Mouse (Mus musculus) midbrain, postnatal 0 days (tissue): ENCODE results near the gene Dpp6. TPM values are rescaled to one million over a fixed set of nuclear protein-coding genes. Genes with fewer than 3 reads are reported as not detected.

Experiments used
- ATAC-seq: fragments of 200-750 bp; cut with Nextera tagmentation; 2 replicates; pipeline ENCODE4 v1.8.0; 2017; ENCODE audit warnings: moderate number of reproducible peaks, mild to moderate bottlenecking, moderate TSS enrichment, moderate library complexity; ENCODE audit not compliant: low FRiP score
- DNase-seq: peaks from one replicate; pipeline ENCODE4 v3.0.0-alpha.2; 2015; ENCODE audit warnings: low spot score
- H3K27ac ChIP-seq: fragments of 300-500 bp; sonication (generic); 2 replicates; pipeline ENCODE4 v1.5.1; 2014; ENCODE audit warnings: low read depth, mild to moderate bottlenecking, low read length, mixed read lengths
- H3K27me3 ChIP-seq: fragments of 300-500 bp; sonication (generic); 2 replicates; pipeline ENCODE4 v1.6.1; 2014; ENCODE audit warnings: low read length, control low read depth, mixed read lengths; ENCODE audit not compliant: insufficient read depth
- H3K36me3 ChIP-seq: fragments of 300-500 bp; sonication (generic); 2 replicates; pipeline ENCODE4 v1.6.1; 2014; ENCODE audit warnings: low read length, control low read depth, mixed read lengths; ENCODE audit not compliant: insufficient read depth
- H3K4me1 ChIP-seq: fragments of 300-500 bp; sonication (generic); 2 replicates; pipeline ENCODE4 v1.6.1; 2014; ENCODE audit warnings: mild to moderate bottlenecking, control low read depth, antibody characterized with exemption, low read length, mixed read lengths; ENCODE audit not compliant: insufficient read depth
- H3K4me2 ChIP-seq: fragments of 300-500 bp; sonication (generic); 2 replicates; pipeline ENCODE4 v1.6.1; 2014; ENCODE audit warnings: low read depth, mild to moderate bottlenecking, low read length, mixed read lengths; ENCODE audit not compliant: poor library complexity, severe bottlenecking
- H3K4me3 ChIP-seq: fragments of 300-500 bp; sonication (generic); 2 replicates; pipeline ENCODE4 v1.5.1; 2014; ENCODE audit warnings: low read depth, mild to moderate bottlenecking, low read length, moderate library complexity
- H3K9ac ChIP-seq: fragments of 300-500 bp; sonication (generic); replicated peaks from 2 replicates; pipeline ENCODE4 v1.6.1; 2014; ENCODE audit warnings: mild to moderate bottlenecking, low read length, moderate library complexity, mixed read lengths; ENCODE audit not compliant: poor library complexity, severe bottlenecking
- H3K9me3 ChIP-seq: fragments of 300-500 bp; sonication (generic); 2 replicates; pipeline ENCODE4 v1.6.1; 2016; ENCODE audit warnings: low read length, control low read depth
- CTCF ChIP-seq: IDR thresholded peaks from 2 replicates; pipeline ENCODE4 v1.5.1; 2016; ENCODE audit warnings: antibody characterized with exemption, mild to moderate bottlenecking
- WGBS: fragments of 180-500 bp; shearing (Covaris S2); extraction: QIAGEN DNeasy Blood & Tissue Kit; methylation state at CpG from one replicate; pipeline ENCODE4 v1.1.7; 2014; 5-methylcytosine and 5-hydroxymethylcytosine counted together
- polyA plus RNA-seq: library from polyadenylated mRNA; unstranded; fragments of >200 nt; fragmentation: Nextera tagmentation; extraction: Ambion mirVana; gene quantifications from 2 replicates; pipeline ENCODE4 v1.2.1, GENCODE M21; 2015
- total RNA-seq: library from RNA; depleted of rRNA; stranded (reverse); fragments of >200 nt; gene quantifications from 2 replicates; pipeline ENCODE4 v1.2.3, GENCODE M21; 2014

Dpp6 gene
- total and polyA plus RNA-seq, 2 experiments from 2014 or later = 88.6 to 169 TPM

GRCm38 (mm10) chr5:27737168-27737567 lies 920.2 kb downstream of the Dpp6 start:
- Histone ChIP-seq H3K27me3 (no peaks in the 10 kb centered on the region), H3K4me2 (no peak overlapping the region), H3K4me3 (no peak overlapping the region), H3K27ac (no peak overlapping the region), H3K36me3 (peaks cover 8% of the 10 kb centered on the region), H3K4me1 (0 out of 2 replicates have a peak, but pooled peaks cover 2% of the 10 kb centered on the region), H3K9me3 (no peaks in the 10 kb centered on the region), H3K9ac (no peak overlapping the region)
- DNase-seq (peak; percentile 66), ATAC-seq (peak; percentile 59)
- WGBS = 5% methylated on average over 3 of the region's 3 CpGs
- peak; percentile 82 for TF ChIP-seq CTCF

- peaks cover 25% of the 10 kb centered on the region for H3K36me3 ChIP-seq
- H3K27ac ChIP-seq = no peak overlapping the region
- no peak for DNase-seq
- H3K9me3 ChIP-seq = no peaks in the 10 kb centered on the region
- no peaks in the 10 kb centered on the region for H3K4me1 ChIP-seq
- no peak for TF ChIP-seq CTCF
- H3K9ac ChIP-seq = no peak overlapping the region
- 85% methylated on average over 6 of the region's 6 CpGs for WGBS
- ATAC-seq = no peak
- H3K4me3 ChIP-seq = no peak overlapping the region
- H3K27me3 ChIP-seq = no peaks in the 10 kb centered on the region
- no peak overlapping the region for H3K4me2 ChIP-seq
Observed at GRCm38 (mm10) chr5:27739216-27739615, 922.2 kb downstream of the Dpp6 start.

- Histone ChIP-seq H3K9me3 (no peaks in the 10 kb centered on the region), H3K36me3 (peaks cover 39% of the 10 kb centered on the region), H3K4me2 (no peak overlapping the region), H3K27ac (no peak overlapping the region), H3K4me1 (no peaks in the 10 kb centered on the region), H3K4me3 (no peak overlapping the region), H3K9ac (no peak overlapping the region), H3K27me3 (no peaks in the 10 kb centered on the region)
- TF ChIP-seq CTCF = no peak
- no peak for DNase-seq
- no peak for ATAC-seq
- WGBS = 92% methylated on average over 1 of the region's 1 CpGs
Observed at GRCm38 (mm10) chr5:27744944-27745343, 927.9 kb downstream of the Dpp6 start.

DNA sequence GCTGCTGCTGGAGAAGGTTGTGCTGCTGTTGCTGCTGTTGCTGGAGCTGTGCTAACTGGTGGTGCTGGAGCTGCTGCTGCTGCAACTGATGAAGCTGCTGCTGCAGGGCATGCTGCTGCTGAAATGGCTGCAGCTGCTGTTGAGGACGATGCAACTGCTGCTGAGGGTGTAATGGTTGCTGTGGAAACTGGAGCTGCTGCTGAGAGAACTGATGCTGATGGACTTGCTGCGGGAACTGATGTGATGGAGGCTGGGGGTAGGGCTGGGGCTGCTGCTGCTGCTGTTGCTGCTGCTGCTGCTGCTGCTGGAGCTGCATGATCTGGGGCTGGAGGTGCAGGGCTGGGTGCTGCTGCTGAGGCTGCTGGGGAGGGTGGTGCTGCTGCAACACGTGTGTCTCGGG lies 948.8 kb downstream of the Dpp6 start:
- H3K36me3 ChIP-seq = peaks cover 35% of the 10 kb centered on the region
- no peak for TF ChIP-seq CTCF

GRCm38 (mm10) chr5:27767948-27768347 lies 950.9 kb downstream of the Dpp6 start:
- H3K9me3 ChIP-seq = no peaks in the 10 kb centered on the region
- no peak overlapping the region for H3K27ac ChIP-seq
- WGBS = 69% methylated on average over 5 of the region's 5 CpGs
- H3K4me2 ChIP-seq = no peak overlapping the region
- H3K4me1 ChIP-seq = no peaks in the 10 kb centered on the region
- ATAC-seq (no peak), DNase-seq (peak; percentile 58)
- peaks cover 43% of the 10 kb centered on the region for H3K36me3 ChIP-seq
- TF ChIP-seq CTCF = no peak
- H3K4me3 ChIP-seq = no peak overlapping the region
- no peak overlapping the region for H3K9ac ChIP-seq
- no peaks in the 10 kb centered on the region for H3K27me3 ChIP-seq

More for the DNA sequence above, 948.8 kb downstream of the Dpp6 start:
- Histone ChIP-seq H3K27me3 (no peaks in the 10 kb centered on the region), H3K4me2 (no peak overlapping the region), H3K4me3 (no peak overlapping the region), H3K4me1 (no peaks in the 10 kb centered on the region), H3K9ac (no peak overlapping the region), H3K27ac (no peak overlapping the region), H3K9me3 (no peaks in the 10 kb centered on the region)
- DNase-seq (no peak), ATAC-seq (no peak)
- WGBS = 73% methylated on average over 4 of the region's 4 CpGs
